Mouse (Mus musculus) lung, adult 10 weeks (tissue): ENCODE measurements around the gene Ndufaf2. TPM values are rescaled to one million over a fixed set of nuclear protein-coding genes. Genes with fewer than 3 reads are reported as not detected.

Experiments used
- polyA plus RNA-seq: library from polyadenylated mRNA; stranded (reverse); fragments of 350-450 nt; fragmentation: Illumina TruSeq; extraction: RNeasy Lipid Tissue Mini Kit (QIAGEN cat#74804); gene quantifications from one replicate; pipeline ENCODE4 v1.2.3, GENCODE M21; 2014; ENCODE audit warnings: low read depth, low replicate concordance; ENCODE audit not compliant: insufficient read depth

Ndufaf2 gene
- polyA plus RNA-seq: 30.8 TPM

DNA sequence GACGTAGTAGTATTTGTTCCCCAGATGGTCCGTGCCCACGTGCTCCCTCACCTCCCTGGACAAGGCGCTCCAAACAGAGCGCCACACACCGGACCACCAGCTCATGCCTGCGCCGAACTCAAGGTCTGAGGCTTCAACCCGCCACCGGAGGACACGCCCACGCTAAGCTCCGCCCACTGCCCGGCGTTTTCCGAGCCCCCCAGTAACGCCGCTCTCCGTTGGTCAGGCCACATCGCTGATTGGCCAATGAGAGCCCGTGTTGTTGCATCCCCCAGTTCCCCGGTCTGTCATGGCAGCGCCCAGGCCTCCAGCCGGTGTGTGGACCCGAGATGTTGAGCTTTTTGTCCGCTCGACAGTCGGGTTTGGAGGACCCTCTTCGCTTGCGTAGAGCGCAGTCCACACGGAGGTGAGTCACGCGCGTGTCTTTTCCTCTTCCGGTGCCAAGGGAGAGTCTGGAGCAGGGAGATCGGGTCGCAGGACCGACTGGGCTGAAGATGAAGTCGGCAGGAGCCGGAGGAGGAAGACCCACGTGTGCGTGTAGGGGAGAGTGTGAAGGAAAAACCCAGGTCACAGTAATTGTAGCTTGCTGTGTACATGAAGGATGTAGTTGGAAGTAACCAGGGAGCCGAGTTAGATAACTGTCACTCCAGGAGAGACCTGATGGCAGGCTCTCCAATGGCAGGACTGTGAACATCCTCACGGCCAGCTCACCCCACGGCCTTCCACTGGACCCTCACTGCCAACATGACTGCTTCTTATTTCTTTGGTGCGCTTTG, at the start of gene Ndufaf2, which contains the start of gene Ercc8:
Gene Ndufaf2 (minus strand): TSS at position 159 of the 776 bp plus-strand sequence.
Gene Ercc8 (plus strand): TSS at position 267 of the 776 bp plus-strand sequence.

DNA sequence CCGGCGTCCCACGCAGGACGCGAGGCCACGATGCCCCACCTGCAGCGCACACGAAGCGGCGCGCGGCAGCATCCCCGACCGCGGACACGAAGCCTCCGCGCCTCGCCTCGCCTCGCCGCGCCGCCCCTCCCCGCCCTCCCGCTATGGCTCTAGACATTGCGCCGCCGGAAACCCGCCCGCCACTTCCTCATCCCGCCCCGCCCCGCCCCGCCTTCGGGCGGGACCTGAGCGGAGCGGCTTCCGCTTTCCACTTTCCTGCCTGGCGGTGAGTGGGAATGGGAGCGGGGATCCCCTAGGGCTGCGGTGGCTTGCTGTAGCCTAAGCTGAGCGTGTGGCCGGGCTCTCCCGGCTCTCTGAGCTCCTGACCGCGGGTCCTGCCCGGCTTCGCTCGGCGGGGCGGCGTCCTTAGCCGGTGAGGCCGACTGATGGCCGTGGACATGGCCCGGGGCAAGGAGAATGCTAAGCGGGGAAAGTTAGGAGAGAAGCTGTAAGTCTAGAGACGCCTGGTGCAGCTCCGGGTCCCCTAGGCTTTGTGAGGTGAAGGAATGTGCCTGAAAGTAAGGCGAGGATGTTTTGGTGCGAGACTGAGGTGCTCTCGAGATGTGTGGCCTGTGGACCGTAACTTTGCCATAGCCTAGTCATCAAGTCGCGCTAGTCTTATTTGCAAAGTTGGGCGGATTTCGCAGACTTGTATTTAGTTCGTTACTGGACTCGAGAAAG, 114.0 kb downstream of the Ndufaf2 start, which contains the start of gene Smim15:
Gene Smim15 (plus strand): TSS at position 225 of the 720 bp plus-strand sequence.

Other genes starting within 250 kb of the Ndufaf2 start
- 71.5 TPM for gene Smim15, start 114.2 kb downstream of the Ndufaf2 start, polyA plus RNA-seq
- 5.8 TPM for gene Ercc8, start 108 bp upstream of the Ndufaf2 start, polyA plus RNA-seq
- 3.1 TPM for gene Elovl7, start 55.8 kb upstream of the Ndufaf2 start, polyA plus RNA-seq
- 0.14 TPM for gene Depdc1b, start 157.7 kb upstream of the Ndufaf2 start, polyA plus RNA-seq